Mouse (Mus musculus) cerebellum, adult (tissue): Measurements from ENCODE around the gene Dab2ip.

Experiments used
- ATAC-seq: cut with Nextera tagmentation; 2 replicates; pipeline ENCODE4 v1.9.2; 2017; ENCODE audit warnings: mild to moderate bottlenecking, moderate library complexity, mixed read lengths; ENCODE audit not compliant: insufficient number of reproducible peaks, low FRiP score, low TSS enrichment

The Dab2ip gene

GRCm38 (mm10) chr2:35620364-35621224 lies 62.5 kb downstream of the Dab2ip start:
- ATAC-seq: no peak

- no peak for ATAC-seq
Measured at GRCm38 (mm10) chr2:35621225-35621519, 63.1 kb downstream of the Dab2ip start.

GRCm38 (mm10) chr2:35621796-35622195 lies 63.7 kb downstream of the Dab2ip start:
- peak; percentile 36 for ATAC-seq

GRCm38 (mm10) chr2:35622261-35623103 lies 64.4 kb downstream of the Dab2ip start:
- ATAC-seq: no peak

- no peak for ATAC-seq
Measured at GRCm38 (mm10) chr2:35623104-35623377, 65.0 kb downstream of the Dab2ip start.

GRCm38 (mm10) chr2:35623431-35624148 lies 65.5 kb downstream of the Dab2ip start:
- ATAC-seq: no peak

GRCm38 (mm10) chr2:35624380-35625006 lies 66.4 kb downstream of the Dab2ip start:
- ATAC-seq: peak; percentile 23; the same call in 1 of the 2 replicates

GRCm38 (mm10) chr2:35625007-35625380 lies 66.9 kb downstream of the Dab2ip start:
- no peak for ATAC-seq

- ATAC-seq: no peak
Measured at GRCm38 (mm10) chr2:35625526-35625925, 67.5 kb downstream of the Dab2ip start.

GRCm38 (mm10) chr2:35626181-35626727 lies 68.2 kb downstream of the Dab2ip start:
- peak; percentile 12; the same call in 1 of the 2 replicates for ATAC-seq

GRCm38 (mm10) chr2:35627298-35627898 lies 69.3 kb downstream of the Dab2ip start:
- no peak for ATAC-seq

- no peak for ATAC-seq
Measured at GRCm38 (mm10) chr2:35628052-35628451, 70.0 kb downstream of the Dab2ip start.

GRCm38 (mm10) chr2:35628656-35629055 lies 70.6 kb downstream of the Dab2ip start:
- peak; percentile 79 for ATAC-seq

- ATAC-seq: no peak
Measured at GRCm38 (mm10) chr2:35629126-35629525, 71.1 kb downstream of the Dab2ip start.

GRCm38 (mm10) chr2:35633392-35633791 lies 75.3 kb downstream of the Dab2ip start:
- ATAC-seq: no peak

- ATAC-seq: no peak
Measured at GRCm38 (mm10) chr2:35634963-35635362, 76.9 kb downstream of the Dab2ip start.

- peak; percentile 54; the same call in 1 of the 2 replicates for ATAC-seq
Measured at GRCm38 (mm10) chr2:35635541-35635940, 77.5 kb downstream of the Dab2ip start.

- ATAC-seq: no peak
Measured at GRCm38 (mm10) chr2:35637880-35638535, 79.9 kb downstream of the Dab2ip start.

- ATAC-seq: no peak
Measured at GRCm38 (mm10) chr2:35639799-35640198, 81.7 kb downstream of the Dab2ip start.
